Mouse (Mus musculus) MEL (cell line): ENCODE measurements at regions not wholly inside any gene's neighbourhood (a gene's known extent, or its start where the extent isn't known, plus 50 kb on each side); places are given as distances from the start of the nearest gene placed in this dataset.

Experiments
- DNase-seq: peaks from one replicate; pipeline ENCODE4 v3.0.0; 2011; ENCODE audit warnings: low read depth, low spot score
- H3K27ac ChIP-seq: 2 replicates; pipeline ENCODE4 v1.5.1; 2012; ENCODE audit warnings: low read depth, mild to moderate bottlenecking, control low read depth, low read length, moderate library complexity; ENCODE audit not compliant: control insufficient read depth
- H3K27me3 ChIP-seq, 2 experiments: fragments of 150-350 bp in 1 of 2; sonication (generic) in 1 of 2; 2 replicates each; pipeline ENCODE4 v1.6.1; 2012; ENCODE audit warnings: low read length in 2 of 2, mild to moderate bottlenecking in 2 of 2, improper control_type of control experiment in 1 of 2, moderate library complexity in 1 of 2; ENCODE audit not compliant: insufficient read depth in 2 of 2, control insufficient read depth in 1 of 2
- H3K36me3 ChIP-seq, 2 experiments: 2 replicates each; pipeline ENCODE4 v1.6.1; 2012 to 2014; ENCODE audit warnings: low read length in 2 of 2, improper control_type of control experiment in 1 of 2, inconsistent platforms in 1 of 2, mild to moderate bottlenecking in 1 of 2; ENCODE audit not compliant: insufficient read depth in 2 of 2, control insufficient read depth in 1 of 2
- H3K4me1 ChIP-seq, 2 experiments: fragments of 150-350 bp in 1 of 2; sonication (generic) in 1 of 2; 2 replicates each; pipeline ENCODE4 v1.6.1; 2012; ENCODE audit warnings: low read length in 2 of 2, improper control_type of control experiment in 1 of 2, mild to moderate bottlenecking in 1 of 2; ENCODE audit not compliant: insufficient read depth in 2 of 2, control insufficient read depth in 1 of 2
- H3K4me3 ChIP-seq, 2 experiments: fragments of 150-350 bp in 1 of 2; sonication (generic) in 1 of 2; 2 replicates each; pipeline ENCODE4 v1.5.1; 2012; ENCODE audit warnings: low read depth in 2 of 2, low read length in 2 of 2, mild to moderate bottlenecking in 2 of 2, moderate library complexity in 2 of 2, control low read depth in 1 of 2, improper control_type of control experiment in 1 of 2; ENCODE audit not compliant: control insufficient read depth in 1 of 2, insufficient read depth in 1 of 2
- H3K79me2 ChIP-seq: 2 replicates; pipeline ENCODE4 v1.6.1; 2012; ENCODE audit warnings: mild to moderate bottlenecking, low read length, moderate library complexity; ENCODE audit not compliant: control insufficient read depth, poor library complexity, insufficient read depth
- H3K9ac ChIP-seq: 2 replicates; pipeline ENCODE4 v1.6.1; 2012; ENCODE audit warnings: low read depth, mild to moderate bottlenecking, control low read depth, low read length, moderate library complexity; ENCODE audit not compliant: control insufficient read depth, poor library complexity, severe bottlenecking
- H3K9me3 ChIP-seq: fragments of 150-350 bp; sonication (generic); replicated peaks from 2 replicates; pipeline ENCODE4 v1.6.1; 2012; ENCODE audit warnings: mild to moderate bottlenecking, low read length, improper control_type of control experiment, moderate library complexity; ENCODE audit not compliant: insufficient read depth
- CHD1 ChIP-seq: IDR thresholded peaks from 2 replicates; pipeline ENCODE4 v1.6.1; 2012; ENCODE audit warnings: low read depth, mild to moderate bottlenecking, inconsistent platforms, low read length, improper control_type of control experiment
- CHD2 ChIP-seq: IDR thresholded peaks from 2 replicates; pipeline ENCODE4 v1.6.1; 2011; ENCODE audit warnings: low read length, improper control_type of control experiment
- EP300 ChIP-seq, 2 experiments: IDR thresholded peaks; 2 replicates each; pipeline ENCODE4 v1.6.1; 2011; ENCODE audit warnings: improper control_type of control experiment in 2 of 2, low read length in 2 of 2, low read depth in 1 of 2, mild to moderate bottlenecking in 1 of 2
- GABPA ChIP-seq: IDR thresholded peaks from 2 replicates; pipeline ENCODE4 v1.6.1; 2012; ENCODE audit warnings: low read depth, mild to moderate bottlenecking, inconsistent platforms, low read length, improper control_type of control experiment, moderate library complexity
- GATA1 ChIP-seq: IDR thresholded peaks from 2 replicates; pipeline ENCODE4 v1.6.1; 2011; ENCODE audit warnings: low read depth, low read length, improper control_type of control experiment
- JUND ChIP-seq: IDR thresholded peaks from 2 replicates; pipeline ENCODE4 v1.6.1; 2011; ENCODE audit warnings: low read depth, mild to moderate bottlenecking, improper control_type of control experiment, low read length
- MAZ ChIP-seq: IDR thresholded peaks from 2 replicates; pipeline ENCODE4 v1.6.1; 2012; ENCODE audit warnings: low read depth, mild to moderate bottlenecking, inconsistent platforms, low read length, improper control_type of control experiment
- MEF2A ChIP-seq: IDR thresholded peaks from 2 replicates; pipeline ENCODE4 v1.6.1; 2014; ENCODE audit warnings: low read depth, mild to moderate bottlenecking, inconsistent platforms, low read length, improper control_type of control experiment; ENCODE audit not compliant: poor library complexity, insufficient replicate concordance, severe bottlenecking; ENCODE audit errors: extremely low read depth
- MXI1 ChIP-seq: IDR thresholded peaks from 2 replicates; pipeline ENCODE4 v1.6.1; 2011; ENCODE audit warnings: mild to moderate bottlenecking, low read depth, low read length, improper control_type of control experiment
- MYB ChIP-seq: IDR thresholded peaks from 2 replicates; pipeline ENCODE4 v1.6.1; 2011; ENCODE audit warnings: mild to moderate bottlenecking, low read depth, low read length, improper control_type of control experiment
- NRF1 ChIP-seq: IDR thresholded peaks from 2 replicates; pipeline ENCODE4 v1.6.1; 2014; ENCODE audit warnings: low read depth, mild to moderate bottlenecking, inconsistent platforms, low read length, improper control_type of control experiment, moderate library complexity; ENCODE audit not compliant: poor library complexity, insufficient read depth, severe bottlenecking
- POLR2A ChIP-seq, 2 experiments: IDR thresholded peaks; 2 replicates each; pipeline ENCODE4 v1.6.1; 2011 to 2012; ENCODE audit warnings: low read length in 2 of 2, mild to moderate bottlenecking in 2 of 2, control low read depth in 1 of 2, improper control_type of control experiment in 1 of 2, low read depth in 1 of 2, moderate library complexity in 1 of 2; ENCODE audit not compliant: control insufficient read depth in 1 of 2, insufficient read depth in 1 of 2, poor library complexity in 1 of 2
- POLR2AphosphoS2 ChIP-seq: IDR thresholded peaks from 2 replicates; pipeline ENCODE4 v1.6.1; 2011; ENCODE audit warnings: low read length, improper control_type of control experiment
- SIN3A ChIP-seq: IDR thresholded peaks from 2 replicates; pipeline ENCODE4 v1.6.1; 2012; ENCODE audit warnings: low read length, improper control_type of control experiment, inconsistent platforms
- SMC3 ChIP-seq: IDR thresholded peaks from 2 replicates; pipeline ENCODE4 v1.6.1; 2011; ENCODE audit warnings: low read depth, low read length, improper control_type of control experiment
- TAL1 ChIP-seq: IDR thresholded peaks from 2 replicates; pipeline ENCODE4 v1.6.1; 2012; ENCODE audit warnings: mild to moderate bottlenecking, inconsistent platforms, low read length, moderate library complexity, mixed read lengths
- TBP ChIP-seq: IDR thresholded peaks from 2 replicates; pipeline ENCODE4 v1.8.0; 2011; ENCODE audit warnings: low read depth, low read length, improper control_type of control experiment
- TCF12 ChIP-seq: IDR thresholded peaks from 2 replicates; pipeline ENCODE4 v1.6.1; 2014; ENCODE audit warnings: low read depth, mild to moderate bottlenecking, inconsistent platforms, low read length, improper control_type of control experiment, moderate library complexity
- USF1 ChIP-seq: IDR thresholded peaks from 2 replicates; pipeline ENCODE4 v1.6.1; 2014; ENCODE audit warnings: low read depth, mild to moderate bottlenecking, inconsistent platforms, low read length, improper control_type of control experiment, moderate library complexity
- ZMIZ1 ChIP-seq: IDR thresholded peaks from 2 replicates; pipeline ENCODE4 v1.6.1; 2012; ENCODE audit warnings: low read depth, mild to moderate bottlenecking, inconsistent platforms, low read length, improper control_type of control experiment, moderate library complexity
- ZNF384 ChIP-seq: IDR thresholded peaks from 2 replicates; pipeline ENCODE4 v1.6.1; 2012; ENCODE audit warnings: low read depth, mild to moderate bottlenecking, inconsistent platforms, low read length, improper control_type of control experiment

- no peaks in the 10 kb centered on the region for H3K79me2 ChIP-seq
- no peaks in the 10 kb centered on the region for H3K27me3 ChIP-seq
- TF ChIP-seq ZNF384 (no peak), USF1 (no peak), MAZ (no peak), GATA1 (no peak), MEF2A (no peak), TBP (no peak), CHD2 (no peak), NRF1 (no peak), JUND (no peak), POLR2A (IDR thresholded peaks at IDR 0.05; ENCODE audit: control insufficient read depth in 1 of 2, insufficient read depth in 1 of 2, low read depth in 1 of 2, low read length in 2 of 2, poor library complexity in 1 of 2) (no peak), CHD1 (no peak), MYB (no peak), SIN3A (no peak), SMC3 (no peak), TAL1 (no peak), ZMIZ1 (no peak), POLR2AphosphoS2 (no peak)
- no peaks in the 10 kb centered on the region for H3K4me1 ChIP-seq
- H3K27ac ChIP-seq, result no peak overlapping the region
- no peaks in the 10 kb centered on the region for H3K9me3 ChIP-seq
- H3K36me3 ChIP-seq, result no peaks in the 10 kb centered on the region
- H3K4me3 ChIP-seq, result no peak overlapping the region
- H3K9ac ChIP-seq, result no peak overlapping the region
- no peak for DNase-seq
These were observed 109.4 kb upstream of the Cox10 start for GRCm38 (mm10) chr11:64188701-64189100.

GRCm38 (mm10) chr11:64187488-64188444, 108.5 kb upstream of the Cox10 start:
- no peak overlapping the region for H3K9ac ChIP-seq
- no peak for DNase-seq
- no peaks in the 10 kb centered on the region for H3K27me3 ChIP-seq
- H3K4me1 ChIP-seq, result no peaks in the 10 kb centered on the region
- TF ChIP-seq GABPA (no peak), TBP (no peak), SIN3A (no peak), TCF12 (no peak), SMC3 (no peak), EP300 (IDR thresholded peaks at IDR 0.05; ENCODE audit: low read depth in 1 of 2, low read length in 2 of 2) (no peak), POLR2A (IDR thresholded peaks at IDR 0.05; ENCODE audit: control insufficient read depth in 1 of 2, insufficient read depth in 1 of 2, low read depth in 1 of 2, low read length in 2 of 2, poor library complexity in 1 of 2) (no peak), MXI1 (no peak)
- TF ChIP-seq, all 39 proteins: peak for 0
- no peak overlapping the region for H3K4me3 ChIP-seq
- no peaks in the 10 kb centered on the region for H3K9me3 ChIP-seq
- H3K79me2 ChIP-seq, result no peaks in the 10 kb centered on the region
- H3K27ac ChIP-seq, result no peak overlapping the region
- no peaks in the 10 kb centered on the region for H3K36me3 ChIP-seq
